In genomic region chr7:92560986-92561876, GRCm38 (mm10) we compare ENCODE assay signal across 8 mouse cellular contexts. TPM values are rescaled to one million over a fixed set of nuclear protein-coding genes. Genes with fewer than 3 reads are reported as not detected.
A peak's percentile ranks its signal among the peaks of the same experiment; 100 is the strongest.
DNase-seq lines count a peak whose midpoint lies in the region; ATAC-seq and TF ChIP-seq lines count a peak whose summit lies in the region.

TSS of gene Ccdc90b (plus strand) at chr7:92561149.

- peak within 1 kb of the TSS; percentile 85 for H3K4me3 ChIP-seq in layer of hippocampus, adult 2 months
- peak within 1 kb of the TSS; percentile 92 for H3K4me3 ChIP-seq in lung, adult 2 months (replicated peaks; ENCODE audit: extremely low read depth, low read depth, low read length)
- H3K4me3 ChIP-seq in neural tube, embryonic 15.5 days (replicated peaks), result peak within 1 kb of the TSS; percentile 89

- H3K9ac ChIP-seq in neural tube, embryonic 15.5 days (replicated peaks), result peak within 1 kb of the TSS; percentile 76

- peak within 1 kb of the TSS; percentile 64 for H3K4me2 ChIP-seq in neural tube, embryonic 15.5 days

- peak; percentile 98 for ATAC-seq in neural tube, embryonic 15.5 days (ENCODE audit: low FRiP score)

- H3K27ac ChIP-seq in layer of hippocampus, adult 2 months, result peak within 1 kb of the TSS; percentile 99
- H3K27ac ChIP-seq in neural tube, embryonic 15.5 days (replicated peaks), result peak within 1 kb of the TSS; percentile 98

- peak; percentile 86; the same call in 1 of the 2 replicates for TF ChIP-seq POLR2A in lung, adult 2 months (IDR thresholded peaks at IDR 0.05; ENCODE audit: borderline replicate concordance, extremely low read depth, low read depth, low read length)

- no peaks in the 10 kb centered on the region for H3K9me3 ChIP-seq in neural tube, embryonic 15.5 days (replicated peaks)

- H3K27me3 ChIP-seq in neural tube, embryonic 15.5 days (replicated peaks), result no peaks in the 10 kb centered on the region

- DNase-seq in Muller cell, postnatal 12 days (ENCODE audit: inconsistent ontology term), result peak; percentile 93
- peak; percentile 93 for DNase-seq in cerebellum, adult 9-10 months
- DNase-seq in forelimb bud, embryonic 11.5 days (ENCODE audit: low read depth, low spot score), result peak; percentile 95
- peak; percentile 83 for DNase-seq in heart, postnatal 4 days
- peak; percentile 86 to 94 for DNase-seq in layer of hippocampus, adult 2 months (ENCODE audit: low spot score in 2 of 2)
- DNase-seq in lung, adult 2 months, result peak; percentile 92
- DNase-seq in testis, postnatal 10 days (ENCODE audit: low spot score), result peak; percentile 85

- TF ChIP-seq CTCF in layer of hippocampus, adult 2 months (conservative IDR thresholded peaks at IDR 0.05), result peak; percentile 69
- peak; percentile 62 for TF ChIP-seq CTCF in lung, adult 2 months (IDR thresholded peaks at IDR 0.05; ENCODE audit: insufficient read depth, low read length)

- H3K36me3 ChIP-seq in neural tube, embryonic 15.5 days, result peaks cover 8% of the 10 kb centered on the region; the same call in 1 of the 2 replicates

- H3K4me1 ChIP-seq in lung, adult 2 months (ENCODE audit: control insufficient read depth, insufficient read depth, low read length), result no peaks in the 10 kb centered on the region
- H3K4me1 ChIP-seq in neural tube, embryonic 15.5 days, result peaks cover 9% of the 10 kb centered on the region

- WGBS in lung, adult 2 months, result under 1% methylated on average over 60 of the region's 60 CpGs
- 1% methylated on average over 60 of the region's 60 CpGs for WGBS in neural tube, embryonic 15.5 days

RNA-seq across cellular contexts. Expression of gene Ccdc90b, which starts in this region (rescaled TPM):
- total RNA-seq in heart, postnatal 4 days (2021), result 10 to 100 TPM; 35.2 to 38.5 TPM
- 10 to 100 TPM; 14.4 to 16.5 TPM for total RNA-seq in layer of hippocampus, adult 2 months (2021)
- 3.7 and 5.3 TPM in 2 replicates for polyA plus RNA-seq in lung, adult 2 months (2012; rRNA removed)
- polyA plus RNA-seq in neural tube, embryonic 15.5 days (2015; fragmentation: Nextera tagmentation; extraction: Ambion mirVana), result 51.0 and 52.0 TPM in 2 replicates

Comparison
In these comparisons a context has a peak if more than half of its experiments do, and no peak if none do; other contexts are left out.
1. Peak in every context shown above with its lines: DNase-seq, ATAC-seq, H3K4me3 ChIP-seq and H3K27ac ChIP-seq.